Mouse (Mus musculus) CD8-positive naive resting alpha-beta T cell, adult 2 months (primary cell): ENCODE data around the gene Ccdc181.

Source experiments
- DNase-seq, 2 experiments: peaks; one replicate each; pipeline ENCODE4 v3.0.0; 2022; ENCODE audit warnings: low read depth in 2 of 2, low spot score in 2 of 2

The Ccdc181 gene

GRCm38 (mm10) chr1:164284007-164284406 lies 8.6 kb downstream of the Ccdc181 start:
- DNase-seq = no peak

DNA sequence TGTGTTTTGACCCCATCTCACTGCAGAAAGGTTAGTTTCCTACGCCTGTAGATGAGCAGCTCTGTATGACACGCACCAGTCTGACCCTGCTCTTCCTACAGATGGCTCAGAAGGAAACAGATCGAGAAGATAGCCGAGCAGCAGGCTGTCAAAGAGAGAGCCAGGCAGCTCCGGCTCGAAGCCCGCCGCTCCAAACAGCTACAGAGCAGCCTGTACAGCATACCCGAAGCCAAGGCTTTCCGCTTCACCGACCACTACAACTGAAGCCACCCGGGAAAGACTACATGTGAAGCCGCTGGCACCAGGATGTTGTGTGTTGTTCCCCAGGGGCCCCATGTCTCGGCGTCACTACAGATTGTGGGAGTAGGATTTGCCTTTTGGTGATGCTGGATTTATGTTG lies 12.0 kb downstream of the Ccdc181 start:
- DNase-seq = no peak

- no peak for DNase-seq
Measured at GRCm38 (mm10) chr1:164292040-164292439, 16.7 kb downstream of the Ccdc181 start.

DNA sequence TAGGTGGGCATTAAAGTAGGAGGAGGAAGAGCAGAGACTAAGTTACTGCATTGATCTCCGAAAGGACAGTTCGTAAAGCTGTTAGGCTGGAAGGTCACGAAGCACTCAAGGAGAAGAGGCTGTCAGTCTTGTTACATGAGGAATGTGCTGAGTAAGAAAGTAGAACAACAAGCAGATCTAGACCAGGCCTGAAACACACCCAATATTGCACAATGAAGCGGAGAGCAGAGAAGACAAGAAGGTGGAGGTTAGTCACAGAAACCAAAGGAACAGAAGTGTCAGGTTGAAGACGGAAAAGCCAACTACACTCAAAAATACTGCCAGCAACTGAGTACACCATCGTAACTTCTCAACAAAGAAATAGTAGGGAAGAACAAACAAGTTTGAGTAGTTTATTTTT lies 18.7 kb downstream of the Ccdc181 start:
- DNase-seq = no peak

DNA sequence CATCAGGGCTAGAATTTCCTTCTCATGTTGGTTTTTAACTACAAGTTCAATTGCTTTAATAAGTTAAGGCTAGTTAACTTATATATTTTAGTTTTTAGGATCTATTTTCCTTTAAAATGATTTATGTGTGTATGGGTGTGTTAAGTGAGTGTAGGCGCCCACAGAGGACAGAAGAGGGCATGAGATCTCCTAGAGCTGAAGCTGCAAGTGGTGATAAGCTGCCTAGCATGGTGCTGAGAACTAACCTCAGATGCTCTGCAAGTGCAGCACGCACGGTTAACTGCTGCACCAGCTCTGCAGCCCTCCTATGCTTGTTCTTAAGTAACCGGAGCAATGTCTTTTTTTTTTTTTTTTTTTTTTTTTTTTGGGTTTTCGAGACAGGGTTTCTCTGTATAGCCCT lies 21.1 kb downstream of the Ccdc181 start:
- DNase-seq = no peak

- no peak for DNase-seq
Measured at GRCm38 (mm10) chr1:164301949-164302348, 26.6 kb downstream of the Ccdc181 start.

DNA sequence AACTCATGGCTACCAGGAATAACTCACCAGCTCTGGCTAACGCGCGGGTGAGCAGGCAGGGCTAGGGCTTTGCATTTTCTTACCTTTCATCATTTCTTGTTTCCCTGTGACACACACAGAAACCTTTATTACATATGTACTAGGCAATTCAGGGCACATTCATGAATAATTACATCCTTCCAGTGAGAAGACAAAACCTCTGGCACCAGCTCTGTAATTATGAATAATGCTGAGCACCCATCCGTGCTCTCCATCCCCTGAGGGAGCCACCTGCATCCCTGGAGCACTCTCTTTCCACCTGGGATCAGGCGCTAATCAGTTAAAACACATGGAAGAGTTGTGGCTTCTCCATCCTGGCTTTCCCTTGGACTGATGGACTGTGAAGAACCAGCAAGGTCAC lies 28.4 kb downstream of the Ccdc181 start, which contains the start of gene Nme7:
TSS of gene Nme7 (plus strand) at position 301 of the 400 bp plus-strand sequence.
- no peak for DNase-seq

- peak; percentile 94 to 97 for DNase-seq
Measured at GRCm38 (mm10) chr1:164307124-164307751, 31.9 kb downstream of the Ccdc181 start, which contains the start of gene Blzf1. Blzf1 (minus strand) TSS chr1:164307489.

GRCm38 (mm10) chr1:164307922-164308321 lies 32.5 kb downstream of the Ccdc181 start:
- peak in 1 of 2 experiments; percentile 3 for DNase-seq

DNA sequence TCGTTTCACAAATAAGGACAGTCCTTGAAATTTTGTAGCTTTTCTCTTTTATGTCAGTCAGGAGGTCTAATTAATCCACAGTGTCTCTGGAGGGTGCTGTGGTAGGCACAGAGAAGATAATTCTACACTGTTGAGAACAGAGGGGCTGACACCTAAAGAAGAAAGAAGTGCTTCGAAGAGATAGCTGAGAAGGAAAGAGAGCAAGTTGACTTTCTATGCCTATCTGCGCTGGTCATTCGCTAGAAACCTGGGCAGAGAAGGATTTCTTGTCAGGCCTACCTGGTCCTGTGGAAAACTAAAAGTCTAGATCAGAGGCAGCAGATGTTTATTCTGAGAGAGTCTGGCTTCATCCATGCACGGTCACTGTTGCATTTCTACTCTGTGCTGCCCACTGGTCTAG lies 38.7 kb downstream of the Ccdc181 start:
- no peak for DNase-seq

- peak; percentile 25 to 57 for DNase-seq
Measured at GRCm38 (mm10) chr1:164315266-164315665, 39.9 kb downstream of the Ccdc181 start.

GRCm38 (mm10) chr1:164316697-164317096 lies 41.3 kb downstream of the Ccdc181 start:
- peak; percentile 45 to 64 for DNase-seq

DNA sequence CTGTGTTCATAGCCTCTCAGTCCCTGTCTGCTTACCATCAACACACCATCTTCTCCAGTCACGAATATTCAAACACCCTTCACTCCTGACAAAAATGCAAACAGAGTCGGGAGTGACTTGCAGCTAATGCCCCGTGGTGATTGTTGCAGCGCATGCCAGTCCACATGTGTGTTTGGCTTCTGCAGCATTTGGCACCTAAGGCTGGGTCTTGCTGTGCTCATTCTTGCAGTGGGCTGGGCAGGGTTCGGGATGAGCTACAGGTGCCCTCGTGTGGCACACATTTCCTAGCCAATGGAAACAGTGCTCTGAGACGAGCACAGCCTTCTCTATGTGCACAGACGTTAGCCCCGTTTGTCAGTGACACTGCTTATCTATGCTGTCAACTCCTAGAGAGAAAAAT lies 41.9 kb downstream of the Ccdc181 start:
- DNase-seq = no peak

DNA sequence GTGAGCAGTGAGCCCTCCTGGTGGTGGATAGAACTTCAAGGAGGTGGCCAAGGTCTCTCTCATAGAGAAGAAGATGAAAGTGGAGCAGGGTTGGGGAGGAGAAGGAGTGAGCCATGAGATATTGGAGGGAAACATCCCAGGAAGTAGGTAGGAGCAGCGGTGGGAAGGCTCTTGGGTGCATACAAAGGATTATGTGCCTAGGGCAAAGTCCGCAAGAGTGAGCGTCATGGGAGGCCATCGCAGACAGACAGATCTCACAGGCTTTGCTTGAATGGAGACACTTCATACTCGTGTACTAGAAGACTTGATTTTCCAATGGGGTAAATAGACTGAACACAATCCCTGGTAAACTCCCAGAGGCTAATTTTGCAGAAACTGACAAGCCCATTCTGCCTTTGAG lies 43.1 kb downstream of the Ccdc181 start:
- no peak for DNase-seq

DNA sequence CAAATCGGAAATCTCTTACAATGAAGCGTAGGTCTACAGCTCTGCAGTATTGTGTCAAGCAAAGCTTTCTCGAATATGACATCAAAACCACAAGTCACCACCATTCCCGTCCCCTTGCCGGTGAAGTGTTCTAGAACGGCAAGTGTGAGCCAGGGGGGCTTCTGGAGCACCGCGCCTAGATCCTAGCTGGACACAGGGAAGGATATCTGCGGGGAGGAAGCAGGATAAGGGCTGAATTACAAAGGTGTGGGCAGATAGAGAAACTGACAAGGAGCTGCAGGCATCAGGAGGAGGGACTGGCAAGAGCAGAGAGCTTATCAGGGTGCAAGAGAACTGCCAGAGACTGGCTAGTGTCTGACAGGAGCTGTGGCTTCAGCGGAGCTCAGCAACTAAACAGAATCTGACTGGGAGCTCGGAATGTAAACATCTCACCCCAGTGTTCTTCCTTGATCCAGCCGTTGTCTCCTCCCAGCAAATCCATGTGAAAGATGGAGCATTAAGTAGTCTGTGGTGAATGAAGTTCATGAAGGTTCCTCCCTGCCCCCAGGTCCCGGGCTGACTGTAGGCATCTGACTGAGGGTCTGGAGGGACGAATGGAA lies 44.3 kb downstream of the Ccdc181 start:
- DNase-seq = no peak

- no peak for DNase-seq
Measured at GRCm38 (mm10) chr1:164320731-164321130, 45.3 kb downstream of the Ccdc181 start.

GRCm38 (mm10) chr1:164321408-164321807 lies 46.0 kb downstream of the Ccdc181 start:
- no peak for DNase-seq

DNA sequence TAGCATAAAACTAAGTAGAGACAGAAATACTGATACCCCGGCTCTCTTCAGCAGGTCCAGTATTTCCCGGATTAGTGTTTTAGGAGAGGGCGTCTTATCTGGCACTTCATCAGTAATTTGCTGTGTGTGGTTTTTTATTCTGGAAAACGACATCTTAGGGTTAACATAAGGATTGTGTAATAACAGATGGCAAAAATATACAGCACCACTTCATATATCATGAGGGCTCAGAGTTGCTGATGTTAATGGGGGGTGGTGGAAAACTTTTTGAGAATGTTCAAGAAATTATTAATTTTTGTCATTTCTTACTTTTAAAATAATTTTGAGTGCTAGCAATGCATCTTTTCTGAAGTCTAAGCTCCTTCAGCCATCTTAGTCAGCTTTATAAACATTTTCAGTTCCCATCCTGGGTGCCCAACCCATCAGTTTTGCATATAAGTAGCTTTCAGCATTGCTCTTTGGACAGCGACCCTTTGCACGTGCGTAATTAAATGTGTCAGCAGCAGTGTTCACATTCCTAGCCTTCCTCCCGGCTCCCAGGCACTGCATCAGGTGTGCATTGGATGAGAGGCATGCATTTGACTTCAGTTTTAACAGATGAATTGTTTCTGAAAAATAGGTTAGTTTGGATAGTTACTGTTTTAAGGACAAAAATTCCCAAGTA lies 47.7 kb downstream of the Ccdc181 start:
- no peak for DNase-seq

GRCm38 (mm10) chr1:164324221-164324620 lies 48.8 kb downstream of the Ccdc181 start:
- no peak for DNase-seq

DNA sequence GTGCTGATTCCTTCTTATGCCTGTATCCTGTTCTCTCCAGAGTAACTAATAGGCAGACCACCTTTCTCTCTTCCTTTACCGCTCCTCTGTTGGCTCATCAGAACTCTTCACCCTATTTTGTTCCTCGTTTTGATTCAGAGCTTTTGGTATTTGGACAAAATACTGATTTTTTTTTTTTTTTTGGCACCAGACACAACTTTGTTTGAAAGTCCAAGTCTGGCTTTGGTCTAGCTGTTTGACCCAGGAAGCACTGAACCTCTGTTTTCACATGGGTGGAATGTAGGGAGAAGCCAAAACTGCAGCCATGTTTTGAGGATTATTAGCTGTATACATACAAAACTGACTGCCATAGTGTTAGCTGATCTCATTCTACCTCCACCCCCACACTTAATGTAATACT lies 49.5 kb downstream of the Ccdc181 start:
- DNase-seq = no peak

DNA sequence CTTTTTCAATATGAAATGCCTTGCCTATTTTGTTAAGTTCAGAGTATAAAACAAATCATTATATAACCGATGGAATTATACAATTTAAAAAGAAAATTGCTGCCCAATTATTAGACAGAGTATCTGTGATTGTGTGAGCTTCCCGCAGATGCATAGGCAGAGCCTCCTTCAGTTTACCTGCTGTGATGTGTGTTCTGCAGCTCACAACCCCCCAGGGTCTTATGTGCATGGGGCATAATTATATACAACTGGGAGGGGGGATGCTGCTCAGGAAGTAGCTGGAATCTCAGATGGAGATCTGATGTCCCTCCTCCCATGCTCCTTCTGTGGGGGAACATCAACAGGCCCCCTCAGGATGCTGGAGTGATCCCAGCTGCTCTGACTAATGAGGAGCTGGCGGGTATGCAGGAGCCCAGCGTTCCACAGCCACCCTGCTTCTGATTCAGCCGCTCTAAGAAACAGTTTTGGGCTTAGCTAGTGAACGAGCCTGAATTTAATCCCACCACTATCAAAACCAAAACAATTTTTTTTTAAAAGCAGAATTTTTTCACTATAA lies 51.3 kb downstream of the Ccdc181 start:
- DNase-seq = no peak

- DNase-seq = no peak
Measured at GRCm38 (mm10) chr1:164327764-164328163, 52.4 kb downstream of the Ccdc181 start.
